Mouse (Mus musculus): Measurements from ENCODE around the gene Olfr1098. TPM values are rescaled to one million over a fixed set of nuclear protein-coding genes. Genes with fewer than 3 reads are reported as not detected.

The Olfr1098 gene
- not detected in 2 replicates for polyA plus RNA-seq (2015; fragmentation: Nextera tagmentation; extraction: Ambion mirVana)

DNA sequence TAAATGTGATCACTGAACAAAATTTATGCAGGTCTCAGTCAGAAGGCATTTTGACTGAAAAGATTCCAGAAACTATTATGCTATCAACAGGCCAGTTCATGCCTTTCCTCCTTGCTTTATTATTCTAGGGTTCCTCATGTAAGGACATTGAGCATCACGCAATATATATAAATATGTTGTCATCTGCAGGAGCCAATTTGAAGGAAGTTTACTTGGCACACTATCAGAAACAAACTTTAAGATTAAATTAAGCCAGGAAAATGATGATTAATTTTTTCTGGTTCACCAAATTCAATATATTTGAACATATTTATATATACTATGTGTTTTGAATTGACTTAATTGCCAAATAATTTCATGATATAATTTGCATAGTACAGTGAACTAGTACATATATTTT lies at the start of gene Olfr1098:
Gene Olfr1098, minus strand, starts transcription at position 101 of the 400 bp plus-strand sequence.
- Histone ChIP-seq H3K4me2 (ENCODE audit: low read length) (no peak within 1 kb of the TSS), H3K4me1 (ENCODE audit: control insufficient read depth, insufficient read depth, low read length) (no peaks in the 10 kb centered on the region), H3K4me3 (ENCODE audit: low read depth, low read length) (no peak within 1 kb of the TSS), H3K9ac (ENCODE audit: low read depth, low read length) (no peak within 1 kb of the TSS), H3K36me3 (ENCODE audit: control insufficient read depth, insufficient read depth, low read length) (no peaks in the 10 kb centered on the region), H3K27me3 (ENCODE audit: control insufficient read depth, insufficient read depth, low read depth, low read length) (no peaks in the 10 kb centered on the region), H3K27ac (ENCODE audit: low read length) (no peak within 1 kb of the TSS), H3K9me3 (replicated peaks; ENCODE audit: control insufficient read depth, low read length, poor library complexity, severe bottlenecking) (no peaks in the 10 kb centered on the region)
- 88% methylated on average over 1 of the region's 1 CpGs for WGBS
- ATAC-seq: no peak

DNA sequence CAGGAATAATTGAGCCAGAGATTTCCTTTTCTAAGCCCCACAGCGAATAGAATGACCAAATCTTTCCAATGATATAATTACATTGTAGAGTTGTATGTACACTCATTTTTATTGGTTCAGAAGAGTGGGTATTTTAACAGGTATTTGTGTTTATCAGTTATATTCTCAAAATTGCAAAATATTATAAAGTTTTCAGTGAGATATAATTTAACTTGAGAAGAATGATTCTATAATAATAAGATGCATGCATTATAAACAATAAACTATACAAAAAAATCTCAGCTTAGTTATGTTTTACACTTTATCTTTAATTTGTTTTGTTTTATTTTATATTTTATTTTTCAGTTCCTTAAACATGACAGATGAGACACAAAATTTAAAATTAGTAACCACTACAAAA lies 36.2 kb upstream of the Olfr1098 start, which contains the start of gene Olfr1099:
Gene Olfr1099, minus strand, starts transcription at position 101 of the 400 bp plus-strand sequence.
- no peaks in the 10 kb centered on the region for H3K27me3 ChIP-seq (ENCODE audit: control insufficient read depth, insufficient read depth, low read depth, low read length)
- WGBS: 94% methylated on average over 1 of the region's 1 CpGs

DNA sequence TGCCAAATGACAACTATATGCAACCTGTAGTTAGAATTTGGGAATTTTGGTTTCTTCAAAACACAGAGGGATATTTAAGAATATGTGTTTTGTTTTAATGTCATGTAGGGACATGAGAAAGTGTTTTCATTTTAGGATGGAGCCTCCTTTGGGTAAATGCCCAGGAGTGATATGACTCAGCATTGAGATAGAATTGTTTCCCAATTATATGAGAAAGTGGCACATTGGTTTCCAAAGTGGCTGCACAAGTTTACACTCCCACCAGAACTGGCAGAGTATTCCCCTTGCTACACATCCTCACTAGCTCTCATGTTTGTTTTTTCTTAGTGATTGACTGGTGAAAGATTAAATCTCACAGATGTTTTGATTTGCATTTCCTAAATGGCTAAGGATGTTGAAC lies 2.2 kb upstream of the Olfr1098 start:
- Histone ChIP-seq H3K4me3 (ENCODE audit: low read depth, low read length) (no peak overlapping the region), H3K9me3 (replicated peaks; ENCODE audit: control insufficient read depth, low read length, poor library complexity, severe bottlenecking) (no peaks in the 10 kb centered on the region), H3K27ac (ENCODE audit: low read length) (no peak overlapping the region), H3K36me3 (ENCODE audit: control insufficient read depth, insufficient read depth, low read length) (no peaks in the 10 kb centered on the region), H3K27me3 (ENCODE audit: control insufficient read depth, insufficient read depth, low read depth, low read length) (no peaks in the 10 kb centered on the region), H3K4me1 (ENCODE audit: control insufficient read depth, insufficient read depth, low read length) (no peaks in the 10 kb centered on the region), H3K4me2 (ENCODE audit: low read length) (no peak overlapping the region), H3K9ac (ENCODE audit: low read depth, low read length) (no peak overlapping the region)
- no peak for ATAC-seq

More for the DNA sequence above, 36.2 kb upstream of the Olfr1098 start, which contains the start of gene Olfr1099:
- Histone ChIP-seq H3K4me3 (ENCODE audit: low read depth, low read length) (no peak within 1 kb of the TSS), H3K9me3 (replicated peaks; ENCODE audit: control insufficient read depth, low read length, poor library complexity, severe bottlenecking) (no peaks in the 10 kb centered on the region), H3K4me2 (ENCODE audit: low read length) (no peak within 1 kb of the TSS), H3K4me1 (ENCODE audit: control insufficient read depth, insufficient read depth, low read length) (no peaks in the 10 kb centered on the region), H3K36me3 (ENCODE audit: control insufficient read depth, insufficient read depth, low read length) (no peaks in the 10 kb centered on the region), H3K9ac (ENCODE audit: low read depth, low read length) (no peak within 1 kb of the TSS), H3K27ac (ENCODE audit: low read length) (no peak within 1 kb of the TSS)
- ATAC-seq: no peak

DNA sequence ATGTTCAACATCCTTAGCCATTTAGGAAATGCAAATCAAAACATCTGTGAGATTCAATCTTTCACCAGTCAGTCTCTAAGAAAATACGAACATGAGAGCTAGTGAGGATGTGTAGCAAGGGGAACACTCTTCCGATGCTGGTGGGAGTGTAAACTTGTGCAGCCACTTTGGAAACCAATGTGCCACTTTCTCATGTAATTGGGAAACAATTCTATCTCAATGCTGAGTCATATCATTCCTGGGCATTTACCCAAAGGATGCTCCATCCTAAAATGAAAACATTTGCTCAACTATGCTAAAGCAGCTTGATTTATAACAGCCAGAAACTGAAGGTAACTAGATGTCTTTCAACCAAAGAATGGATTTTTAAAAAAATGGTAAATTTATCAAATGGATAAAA lies 18.7 kb downstream of the Olfr1098 start:
- Histone ChIP-seq H3K9ac (ENCODE audit: low read depth, low read length) (no peak overlapping the region), H3K9me3 (replicated peaks; ENCODE audit: control insufficient read depth, low read length, poor library complexity, severe bottlenecking) (no peaks in the 10 kb centered on the region), H3K4me1 (ENCODE audit: control insufficient read depth, insufficient read depth, low read length) (no peaks in the 10 kb centered on the region), H3K27me3 (ENCODE audit: control insufficient read depth, insufficient read depth, low read depth, low read length) (no peaks in the 10 kb centered on the region), H3K4me3 (ENCODE audit: low read depth, low read length) (no peak overlapping the region), H3K4me2 (ENCODE audit: low read length) (no peak overlapping the region), H3K27ac (ENCODE audit: low read length) (no peak overlapping the region), H3K36me3 (ENCODE audit: control insufficient read depth, insufficient read depth, low read length) (no peaks in the 10 kb centered on the region)
- ATAC-seq: no peak
- 94% methylated on average over 2 of the region's 2 CpGs for WGBS

DNA sequence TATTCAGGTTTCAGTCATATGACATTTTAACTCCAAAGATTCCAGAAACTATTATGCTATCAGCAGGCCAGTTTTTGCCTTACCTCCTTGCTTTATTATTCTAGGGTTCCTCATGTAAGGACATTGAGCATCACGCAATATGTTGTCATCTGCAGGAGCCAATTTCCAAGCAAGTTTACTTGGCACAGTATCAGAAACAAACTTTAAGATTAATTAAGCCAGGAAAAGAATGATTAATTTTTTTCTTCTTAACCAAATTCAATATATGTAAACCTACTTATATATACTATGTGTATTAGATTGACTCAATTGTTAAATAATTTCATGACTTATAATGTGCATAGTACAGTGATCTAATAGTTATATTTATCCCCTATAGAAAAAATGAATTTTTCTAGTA lies 32.2 kb downstream of the Olfr1098 start, which contains the start of gene Olfr1097:
Gene Olfr1097, minus strand, starts transcription at position 101 of the 400 bp plus-strand sequence.
- Histone ChIP-seq H3K4me2 (ENCODE audit: low read length) (no peak within 1 kb of the TSS), H3K9ac (ENCODE audit: low read depth, low read length) (no peak within 1 kb of the TSS), H3K4me1 (ENCODE audit: control insufficient read depth, insufficient read depth, low read length) (no peaks in the 10 kb centered on the region), H3K36me3 (ENCODE audit: control insufficient read depth, insufficient read depth, low read length) (no peaks in the 10 kb centered on the region), H3K9me3 (replicated peaks; ENCODE audit: control insufficient read depth, low read length, poor library complexity, severe bottlenecking) (no peaks in the 10 kb centered on the region), H3K27ac (ENCODE audit: low read length) (no peak within 1 kb of the TSS), H3K4me3 (ENCODE audit: low read depth, low read length) (no peak within 1 kb of the TSS), H3K27me3 (ENCODE audit: control insufficient read depth, insufficient read depth, low read depth, low read length) (no peaks in the 10 kb centered on the region)
- WGBS: 96% methylated on average over 1 of the region's 1 CpGs
- ATAC-seq: no peak

DNA sequence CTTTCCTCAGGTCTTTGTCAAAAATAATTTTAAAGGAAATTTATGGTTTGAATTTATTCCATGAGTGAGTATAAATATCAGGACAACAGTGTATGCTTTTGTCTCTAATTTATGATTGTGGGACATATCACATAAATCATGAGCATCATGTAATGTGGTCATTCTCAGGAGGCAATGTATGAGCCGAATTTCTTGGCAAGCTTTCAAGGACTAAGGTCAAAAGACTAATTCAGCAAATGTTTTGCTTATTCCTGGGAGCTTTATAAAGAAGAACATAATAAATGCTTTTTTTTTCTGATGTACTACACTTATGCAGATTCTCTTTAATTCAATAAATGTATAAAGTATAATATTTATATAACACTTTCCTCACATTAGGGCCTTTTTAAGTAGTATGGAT lies 49.6 kb downstream of the Olfr1098 start, which contains the start of gene Gm13723:
Gene Gm13723, minus strand, starts transcription at position 101 of the 400 bp plus-strand sequence.
- Histone ChIP-seq H3K4me3 (ENCODE audit: low read depth, low read length) (no peak within 1 kb of the TSS), H3K4me2 (ENCODE audit: low read length) (no peak within 1 kb of the TSS), H3K9me3 (replicated peaks; ENCODE audit: control insufficient read depth, low read length, poor library complexity, severe bottlenecking) (0 out of 2 replicates have a peak, but pooled peaks cover 3% of the 10 kb centered on the region), H3K9ac (ENCODE audit: low read depth, low read length) (no peak within 1 kb of the TSS), H3K4me1 (ENCODE audit: control insufficient read depth, insufficient read depth, low read length) (no peaks in the 10 kb centered on the region), H3K27ac (ENCODE audit: low read length) (no peak within 1 kb of the TSS), H3K27me3 (ENCODE audit: control insufficient read depth, insufficient read depth, low read depth, low read length) (no peaks in the 10 kb centered on the region), H3K36me3 (ENCODE audit: control insufficient read depth, insufficient read depth, low read length) (no peaks in the 10 kb centered on the region)
- 61% methylated on average over 1 of the region's 1 CpGs for WGBS
- ATAC-seq: no peak

Other genes with a start within 250 kb of the Olfr1098 start
- gene Olfr1086, start 244.5 kb downstream of the Olfr1098 start, polyA plus RNA-seq (2015; fragmentation: Nextera tagmentation; extraction: Ambion mirVana): not detected in 2 replicates
- gene Olfr1087, start 226.2 kb downstream of the Olfr1098 start, polyA plus RNA-seq (2015; fragmentation: Nextera tagmentation; extraction: Ambion mirVana): not detected in 2 replicates
- not detected in 2 replicates for gene Olfr1089, start 190.8 kb downstream of the Olfr1098 start, polyA plus RNA-seq (2015; fragmentation: Nextera tagmentation; extraction: Ambion mirVana)
- gene Olfr1090, start 165.6 kb downstream of the Olfr1098 start, polyA plus RNA-seq (2015; fragmentation: Nextera tagmentation; extraction: Ambion mirVana): not detected in 2 replicates
- not detected in 2 replicates for gene Olfr1093, start 142.1 kb downstream of the Olfr1098 start, polyA plus RNA-seq (2015; fragmentation: Nextera tagmentation; extraction: Ambion mirVana)
- gene Olfr141, start 114.5 kb downstream of the Olfr1098 start, polyA plus RNA-seq (2015; fragmentation: Nextera tagmentation; extraction: Ambion mirVana): not detected in 2 replicates
- not detected in 2 replicates for gene Olfr1094, start 99.9 kb downstream of the Olfr1098 start, polyA plus RNA-seq (2015; fragmentation: Nextera tagmentation; extraction: Ambion mirVana)
- gene Olfr1095, start 72.8 kb downstream of the Olfr1098 start, polyA plus RNA-seq (2015; fragmentation: Nextera tagmentation; extraction: Ambion mirVana): not detected in 2 replicates
- gene Gm13723, start 49.7 kb downstream of the Olfr1098 start, polyA plus RNA-seq (2015; fragmentation: Nextera tagmentation; extraction: Ambion mirVana): not detected in 2 replicates
- not detected in 2 replicates for gene Olfr1097, start 32.3 kb downstream of the Olfr1098 start, polyA plus RNA-seq (2015; fragmentation: Nextera tagmentation; extraction: Ambion mirVana)
- gene Olfr1099, start 36.1 kb upstream of the Olfr1098 start, polyA plus RNA-seq (2015; fragmentation: Nextera tagmentation; extraction: Ambion mirVana): not detected in 2 replicates
- gene Olfr1100, start 55.4 kb upstream of the Olfr1098 start, polyA plus RNA-seq (2015; fragmentation: Nextera tagmentation; extraction: Ambion mirVana): not detected in 2 replicates
- not detected in 2 replicates for gene Olfr1101, start 66.7 kb upstream of the Olfr1098 start, polyA plus RNA-seq (2015; fragmentation: Nextera tagmentation; extraction: Ambion mirVana)
- gene Olfr1102, start 73.9 kb upstream of the Olfr1098 start, polyA plus RNA-seq (2015; fragmentation: Nextera tagmentation; extraction: Ambion mirVana): not detected in 2 replicates
- gene Olfr1104, start 102.5 kb upstream of the Olfr1098 start, polyA plus RNA-seq (2015; fragmentation: Nextera tagmentation; extraction: Ambion mirVana): not detected in 2 replicates
- gene Olfr1105, start 112.0 kb upstream of the Olfr1098 start, polyA plus RNA-seq (2015; fragmentation: Nextera tagmentation; extraction: Ambion mirVana): not detected in 2 replicates
- gene Olfr1106, start 127.7 kb upstream of the Olfr1098 start, polyA plus RNA-seq (2015; fragmentation: Nextera tagmentation; extraction: Ambion mirVana): not detected in 2 replicates
- not detected in 2 replicates for gene Olfr1107, start 151.3 kb upstream of the Olfr1098 start, polyA plus RNA-seq (2015; fragmentation: Nextera tagmentation; extraction: Ambion mirVana)
- gene Olfr1109, start 171.5 kb upstream of the Olfr1098 start, polyA plus RNA-seq (2015; fragmentation: Nextera tagmentation; extraction: Ambion mirVana): not detected in 2 replicates
- not detected in 2 replicates for gene Olfr259, start 190.0 kb upstream of the Olfr1098 start, polyA plus RNA-seq (2015; fragmentation: Nextera tagmentation; extraction: Ambion mirVana)
- not detected in 2 replicates for gene Olfr1110, start 215.8 kb upstream of the Olfr1098 start, polyA plus RNA-seq (2015; fragmentation: Nextera tagmentation; extraction: Ambion mirVana)
- not detected in 2 replicates for gene Olfr1111, start 228.1 kb upstream of the Olfr1098 start, polyA plus RNA-seq (2015; fragmentation: Nextera tagmentation; extraction: Ambion mirVana)

All from midbrain, embryonic 16.5 days (tissue).